Mouse (Mus musculus) heart, adult 2 months (tissue): ENCODE results near the gene Wdr45b.

Source experiments
- CTCF ChIP-seq: fragments of 200-600 bp; IDR thresholded peaks from 2 replicates; pipeline ENCODE4 v1.8.1; 2022; ENCODE audit warnings: antibody characterized with exemption, mild to moderate bottlenecking, moderate library complexity
- POLR2A ChIP-seq: fragments of 200-500 bp; IDR thresholded peaks from 2 replicates; pipeline ENCODE4 v1.6.1; 2011; ENCODE audit warnings: mild to moderate bottlenecking, low read depth, low read length, control low read depth; ENCODE audit not compliant: insufficient read depth

GRCm38 (mm10) chr11:121326681-121327080 is 27.6 kb downstream of the Wdr45b start:
- TF ChIP-seq POLR2A: no peak
- no peak for TF ChIP-seq CTCF
